Mouse (Mus musculus) c-Kit-negative CD71-positive TER-119-positive erythroid progenitor cells, embryonic 14.5 days (primary cell): ENCODE measurements around the gene Arrdc1.
"Not testable (repeated sequence)": the region's sequence is repeated elsewhere in the genome, so short reads cannot be mapped to it uniquely, and the experiment has no call there.

Experiments used
- DNase-seq: peaks from one replicate; pipeline ENCODE4 v3.0.0-alpha.2; 2013; ENCODE audit warnings: low read depth, low spot score

Arrdc1 gene

GRCm38 (mm10) chr2:24935057-24935796 is at the start of gene Arrdc1:
Arrdc1 (minus strand) TSS chr2:24935252.
- peak; percentile 85 for DNase-seq

- peak; percentile 61 for DNase-seq
These were observed 41.9 kb upstream of the Arrdc1 start for GRCm38 (mm10) chr2:24976960-24977359.

GRCm38 (mm10) chr2:24975704-24976297 is 40.7 kb upstream of the Arrdc1 start, which contains the start of gene Pnpla7:
Pnpla7 (plus strand) TSS chr2:24976033.
- peak; percentile 54 for DNase-seq

GRCm38 (mm10) chr2:24974906-24975703 is 40.1 kb upstream of the Arrdc1 start, which contains the start of gene Mrpl41:
Mrpl41 (minus strand) TSS chr2:24975098.
- peak; percentile 88 for DNase-seq

GRCm38 (mm10) chr2:24974452-24974851 is 39.4 kb upstream of the Arrdc1 start:
- not testable (repeated sequence) for DNase-seq

- DNase-seq: no peak
These were observed 35.3 kb upstream of the Arrdc1 start for GRCm38 (mm10) chr2:24970386-24970785.

GRCm38 (mm10) chr2:24962304-24963000 is 27.4 kb upstream of the Arrdc1 start, which contains the start of gene Dph7:
Dph7 (plus strand) TSS chr2:24962400.
- DNase-seq: peak; percentile 66

GRCm38 (mm10) chr2:24960910-24961309 is 25.9 kb upstream of the Arrdc1 start:
- no peak for DNase-seq

- DNase-seq: no peak
These were observed 17.5 kb upstream of the Arrdc1 start for GRCm38 (mm10) chr2:24952537-24953055.

GRCm38 (mm10) chr2:24950189-24950535 is 15.1 kb upstream of the Arrdc1 start:
- peak; percentile 30 for DNase-seq

GRCm38 (mm10) chr2:24949421-24950188 is 14.6 kb upstream of the Arrdc1 start, which contains the start of gene Zmynd19:
Zmynd19 (plus strand) TSS chr2:24949792.
- DNase-seq: peak; percentile 95

- DNase-seq: not testable (repeated sequence)
These were observed 9.3 kb upstream of the Arrdc1 start for GRCm38 (mm10) chr2:24944304-24944703.

GRCm38 (mm10) chr2:24942092-24942491 is 7.0 kb upstream of the Arrdc1 start:
- DNase-seq: no peak

- no peak for DNase-seq
These were observed 550 bp downstream of the Arrdc1 start for GRCm38 (mm10) chr2:24934441-24934963.

- no peak for DNase-seq
These were observed 5.5 kb downstream of the Arrdc1 start for GRCm38 (mm10) chr2:24929593-24929992.

- DNase-seq: no peak
These were observed 5.9 kb downstream of the Arrdc1 start for GRCm38 (mm10) chr2:24929119-24929518.

GRCm38 (mm10) chr2:24927810-24928479 is 7.1 kb downstream of the Arrdc1 start:
- no peak for DNase-seq

- no peak for DNase-seq
These were observed 8.1 kb downstream of the Arrdc1 start for GRCm38 (mm10) chr2:24926965-24927358.

GRCm38 (mm10) chr2:24926345-24926964 is 8.6 kb downstream of the Arrdc1 start:
- DNase-seq: no peak
